Mouse (Mus musculus) induced T-regulatory cell, adult 2 months (primary cell): ENCODE measurements at regions not wholly inside any gene's neighbourhood (a gene's known extent, or its start where the extent isn't known, plus 50 kb on each side); places are given as distances from the start of the nearest gene placed in this dataset.

Experiments
- DNase-seq: peaks from one replicate; pipeline ENCODE4 v3.0.0-alpha.2; 2012; ENCODE audit warnings: low read depth

DNA sequence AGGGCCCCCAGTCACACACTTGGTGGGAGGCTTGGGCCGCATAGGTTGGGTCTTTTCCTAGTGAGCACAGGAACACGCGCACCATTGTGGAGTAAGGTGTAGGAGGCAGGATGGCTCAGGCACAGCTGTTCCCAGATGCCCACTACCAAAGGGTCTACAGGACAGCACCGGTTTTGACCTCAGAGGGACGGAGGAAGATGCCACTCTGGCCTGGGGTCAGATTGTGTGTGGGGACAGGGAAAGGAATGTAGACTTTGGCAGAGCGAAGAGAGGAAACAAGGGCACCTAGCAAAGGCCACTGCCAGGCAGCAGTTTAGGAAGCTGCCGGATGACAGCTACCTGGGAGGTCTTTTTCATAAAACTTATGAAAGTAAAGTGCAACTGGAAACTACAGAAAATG lies 73.5 kb upstream of the Slc25a13 start:
- no peak for DNase-seq

DNA sequence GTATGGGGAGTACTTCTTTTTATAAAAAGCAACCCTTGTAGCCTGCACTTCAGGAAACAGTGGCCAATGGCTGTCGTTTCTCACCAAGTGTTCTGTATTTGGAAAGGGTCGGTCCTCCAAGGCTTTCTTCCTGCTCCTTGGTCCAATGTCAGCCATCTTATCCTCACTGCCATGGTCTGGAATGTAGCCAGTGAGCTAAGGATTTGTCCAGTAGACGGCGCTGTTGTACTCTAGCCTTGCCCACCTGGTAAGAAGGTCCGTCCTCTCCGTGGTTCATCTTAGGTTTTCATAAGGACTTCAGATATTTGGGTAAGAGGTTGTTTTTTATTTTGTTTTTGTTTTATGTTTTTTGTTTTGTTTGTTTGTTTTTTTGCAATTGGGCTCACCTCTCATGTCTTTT lies 72.8 kb upstream of the Slc25a13 start:
- DNase-seq, result peak; percentile 25

DNA sequence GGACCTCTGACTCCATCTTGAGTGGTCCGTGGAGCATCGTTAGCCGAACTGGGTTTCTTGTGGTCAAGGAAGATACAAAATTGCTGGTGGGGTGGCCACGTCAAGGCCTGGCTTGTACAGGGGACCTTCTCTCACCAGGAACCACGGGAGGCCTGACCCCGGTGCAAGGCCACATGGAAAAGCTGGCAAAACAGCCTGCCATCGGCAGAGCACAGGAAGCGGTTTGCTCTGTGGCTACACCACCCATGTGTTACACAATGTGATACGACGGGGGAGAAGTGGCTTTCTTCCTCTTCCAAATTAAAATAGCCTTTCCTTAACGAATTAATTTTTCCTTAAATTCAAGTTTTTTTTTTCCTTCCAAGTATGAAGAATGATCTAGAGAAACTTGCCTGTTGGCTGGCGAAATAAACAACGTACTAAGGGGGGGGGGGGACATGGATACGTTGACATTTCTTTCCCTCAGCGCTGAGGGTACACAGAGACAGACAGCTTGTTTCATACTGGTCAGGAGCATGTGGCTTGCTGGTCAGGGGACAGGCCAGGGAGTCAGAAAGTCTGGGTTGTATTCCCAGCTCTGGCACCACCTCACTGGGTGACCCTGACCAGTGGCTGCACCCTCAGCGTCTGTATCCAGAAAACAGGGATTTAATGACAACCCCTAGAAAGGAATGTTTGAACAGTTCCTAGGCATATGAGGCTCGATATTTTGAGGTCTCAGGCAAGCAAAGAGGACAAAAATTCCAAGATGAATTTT lies 64.0 kb upstream of the Slc25a13 start:
- no peak for DNase-seq

DNA sequence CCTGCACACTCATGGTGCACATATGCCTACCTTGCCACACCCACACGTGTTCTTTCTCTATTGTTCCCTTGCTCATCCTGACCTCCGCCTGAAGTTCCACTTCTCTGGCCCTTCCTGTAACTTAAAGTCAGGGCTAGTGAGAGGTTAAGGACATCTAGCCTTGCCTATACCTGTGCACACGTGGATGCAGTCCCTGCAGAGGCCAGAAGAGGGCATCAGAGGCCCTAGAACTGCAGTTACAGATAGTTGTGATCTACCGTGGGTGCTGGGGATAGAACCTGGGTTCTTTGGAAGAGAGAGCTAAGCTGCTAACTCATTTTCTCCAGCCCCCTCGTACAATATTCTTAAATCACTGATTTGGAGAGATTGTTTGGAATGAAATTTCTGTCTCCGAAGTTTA lies 62.7 kb upstream of the Slc25a13 start:
- peak; percentile 3 for DNase-seq

DNA sequence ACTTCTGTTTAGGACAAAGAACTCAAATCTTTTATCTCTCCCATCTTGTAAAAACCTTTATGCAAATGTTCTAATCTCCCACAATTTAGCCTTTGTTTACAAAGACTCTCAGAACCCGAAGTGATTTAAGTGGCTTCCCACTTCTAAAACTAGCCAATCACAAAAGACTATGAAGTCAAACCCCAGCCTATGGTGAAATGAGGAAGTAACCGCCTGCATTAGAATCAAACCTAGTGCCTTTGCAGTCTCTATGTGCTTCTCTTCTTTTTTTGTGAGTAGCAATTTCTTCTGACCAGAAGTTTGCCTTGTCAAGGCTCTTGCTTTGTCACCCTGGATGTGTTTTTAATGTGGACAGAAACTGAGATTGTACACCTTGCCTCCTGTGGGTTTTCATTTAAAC lies 53.6 kb upstream of the Slc25a13 start:
- no peak for DNase-seq
